Mouse (Mus musculus) urinary bladder, postnatal 25 days (tissue): ENCODE measurements around the gene Ly6g6e.
"Not testable (repeated sequence)": the region's sequence is repeated elsewhere in the genome, so short reads cannot be mapped to it uniquely, and the experiment has no call there.

ENCODE experiments used
- DNase-seq: peaks from one replicate; pipeline ENCODE4 v3.0.0; 2022; ENCODE audit warnings: low spot score

Ly6g6e gene

DNA sequence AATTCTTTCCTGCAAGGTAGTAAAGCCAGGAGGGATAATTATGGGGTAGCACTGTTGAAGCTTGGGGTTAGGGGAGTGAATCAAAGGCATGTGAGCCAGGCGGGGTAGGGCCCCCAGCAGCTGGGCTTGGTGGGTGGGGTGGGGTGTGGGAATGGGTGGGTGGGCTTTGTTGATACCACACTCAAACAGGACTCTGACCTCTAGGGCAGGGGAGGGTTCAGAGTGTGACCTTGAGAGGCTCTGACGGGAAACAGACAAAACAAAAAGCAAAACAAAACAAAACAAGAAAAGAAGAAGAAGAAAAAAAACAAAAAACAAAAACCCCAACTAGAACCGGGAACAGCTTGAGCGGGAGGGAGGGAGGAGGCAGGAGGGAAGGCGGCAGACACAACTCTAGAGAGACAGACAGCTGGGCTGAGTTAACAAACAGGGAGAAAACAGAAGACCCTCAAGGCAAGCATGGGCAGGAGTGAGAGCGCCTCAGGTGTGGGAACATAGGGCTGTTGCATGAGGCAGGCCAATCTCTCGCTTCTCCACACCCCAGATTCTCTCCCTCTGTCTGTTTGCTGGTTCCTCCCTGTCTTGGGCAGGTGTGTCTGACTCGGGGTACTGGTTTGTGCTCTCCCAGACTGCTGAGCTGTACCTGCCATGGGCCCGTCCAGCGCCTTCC, at the start of gene Ly6g6e:
Gene Ly6g6e (plus strand): TSS at position 396 of the 670 bp plus-strand sequence.
- DNase-seq = no peak

DNA sequence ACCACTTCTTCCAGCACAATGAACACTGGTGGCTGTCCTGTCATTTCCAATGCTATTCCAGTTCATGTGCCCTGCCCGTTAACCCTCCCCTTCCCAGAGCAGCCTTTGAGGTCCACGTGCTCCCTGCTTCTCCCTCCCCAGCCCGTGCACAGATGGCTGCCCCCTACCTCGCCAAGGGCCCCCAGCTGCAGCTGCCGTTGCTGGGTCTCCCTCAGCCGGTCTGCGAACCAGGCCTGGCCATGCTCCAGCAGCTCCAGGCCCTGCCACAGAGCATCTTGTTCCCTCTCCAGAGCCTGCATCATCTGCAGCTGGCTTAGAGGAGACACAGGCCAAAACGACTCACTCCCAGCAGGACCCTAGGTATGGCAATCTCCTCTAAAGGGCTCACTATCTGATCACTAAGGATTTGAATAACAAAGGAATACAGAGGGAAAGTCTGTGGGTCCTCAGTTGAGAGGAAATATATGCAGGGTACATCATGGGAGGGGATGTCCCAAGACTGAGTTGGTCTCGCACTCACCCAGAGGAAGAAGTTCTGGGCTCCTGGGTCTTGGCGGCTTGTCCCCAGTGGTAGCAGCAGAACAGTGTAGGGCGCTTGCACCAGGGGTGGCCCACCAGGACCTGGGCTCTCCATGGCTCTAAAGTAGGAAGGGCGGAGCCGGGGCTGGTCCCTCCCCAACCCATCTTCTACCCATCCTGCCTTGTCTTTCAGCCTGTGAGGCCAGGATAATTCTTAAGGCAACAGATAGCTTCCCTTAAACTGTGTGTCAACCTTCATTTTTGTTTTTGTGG, 49.2 kb upstream of the Ly6g6e start, which contains the start of gene Sapcd1:
Gene Sapcd1 (minus strand): TSS at position 740 of the 792 bp plus-strand sequence.
- DNase-seq = no peak

DNA sequence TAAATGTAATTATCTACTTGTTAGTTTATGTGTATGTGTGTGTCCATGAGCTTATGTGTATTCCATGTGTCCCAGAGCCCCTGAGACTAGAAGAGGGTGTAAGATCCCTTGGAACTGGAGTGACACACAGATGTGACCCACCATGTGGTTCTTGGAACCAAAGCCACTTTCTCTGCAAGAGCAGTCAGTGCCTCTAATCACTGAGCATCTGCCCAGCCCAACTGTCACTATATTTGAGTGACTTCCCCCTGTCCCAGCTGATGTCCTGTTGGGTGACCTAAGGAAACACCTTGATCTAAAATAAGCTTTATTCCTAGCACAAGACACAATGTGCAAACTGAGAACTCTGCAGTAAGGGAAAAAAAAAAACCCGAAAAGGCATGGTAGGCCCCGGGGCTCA, 48.4 kb upstream of the Ly6g6e start:
- no peak for DNase-seq

DNA sequence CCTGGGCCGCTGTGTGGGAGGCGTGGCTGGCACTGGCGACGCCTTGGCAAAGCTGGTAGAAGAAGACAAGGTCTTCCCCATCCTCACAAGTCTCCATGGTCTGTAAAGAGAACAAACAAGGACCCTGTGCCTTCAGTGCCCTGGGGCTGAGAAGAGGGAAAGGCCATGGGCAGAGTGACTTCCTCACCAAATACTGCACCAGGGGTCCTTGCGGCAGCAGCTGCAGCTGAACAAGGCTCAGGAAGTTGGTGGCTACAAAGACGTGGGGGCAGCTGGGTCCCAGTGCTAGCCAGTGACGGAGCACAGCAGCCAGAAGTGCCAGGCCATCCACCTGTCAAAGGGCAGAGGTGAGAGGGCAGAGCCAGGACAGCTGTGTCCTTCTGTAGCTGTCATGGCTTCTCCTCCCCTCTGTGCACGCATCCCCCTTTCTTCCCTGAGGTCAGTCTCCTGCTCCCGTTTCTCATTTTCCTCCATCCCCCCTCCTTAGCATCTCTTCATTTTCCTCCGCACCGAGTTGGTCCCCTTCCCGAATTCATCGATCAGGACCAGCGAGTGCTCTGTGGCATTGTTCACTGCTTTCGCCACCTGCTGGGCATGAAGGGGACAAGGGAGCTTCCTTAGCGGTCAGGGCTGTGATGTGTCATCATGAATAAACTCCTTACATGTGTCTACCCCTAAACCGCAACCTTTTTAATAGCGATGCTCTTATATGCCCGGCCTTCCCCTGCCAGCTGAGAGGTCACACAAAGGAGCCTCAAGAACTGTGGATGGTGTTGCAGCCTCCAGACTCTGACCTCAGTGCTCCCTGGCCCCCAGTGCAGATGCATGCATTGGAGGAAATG, 46.8 kb upstream of the Ly6g6e start:
- no peak for DNase-seq

DNA sequence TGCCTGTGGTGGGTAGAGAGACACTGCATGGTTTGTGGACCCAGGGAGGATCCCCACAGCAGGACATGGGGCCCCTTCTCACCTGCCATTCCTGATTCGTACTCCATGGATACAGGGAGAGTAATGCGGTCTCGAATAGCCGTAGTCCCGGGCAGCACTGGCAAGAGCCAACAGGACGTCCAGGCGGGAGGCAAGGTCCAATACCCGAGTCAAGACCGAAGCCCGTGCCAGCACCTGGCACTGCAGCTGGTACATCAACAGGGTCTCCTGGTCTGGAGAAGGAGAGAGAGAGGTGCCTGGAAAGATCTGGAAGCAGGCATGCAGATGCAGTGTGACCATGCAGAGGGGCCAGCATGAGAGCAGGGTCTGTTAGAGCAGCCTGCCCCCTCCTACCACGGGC, 45.4 kb upstream of the Ly6g6e start:
- DNase-seq = no peak

DNA sequence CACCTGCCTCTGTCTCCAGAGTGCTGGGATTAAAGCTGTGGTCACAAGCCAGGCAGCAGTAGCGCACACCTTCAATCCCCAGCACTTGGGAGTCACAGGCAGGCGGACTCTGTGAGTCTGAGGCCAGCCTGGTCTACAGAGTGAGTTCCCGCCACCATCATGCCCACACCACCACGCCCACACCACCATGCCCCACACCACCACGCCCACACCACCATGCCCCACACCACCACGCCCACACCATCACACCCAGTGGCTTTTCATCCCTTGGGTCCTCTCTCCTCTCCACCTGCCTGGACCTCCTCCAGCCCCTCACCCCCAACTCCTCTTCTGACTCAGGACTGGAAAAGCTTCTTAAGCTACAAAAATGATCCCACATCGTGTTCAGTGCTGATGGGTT, 44.8 kb upstream of the Ly6g6e start:
- no peak for DNase-seq

DNA sequence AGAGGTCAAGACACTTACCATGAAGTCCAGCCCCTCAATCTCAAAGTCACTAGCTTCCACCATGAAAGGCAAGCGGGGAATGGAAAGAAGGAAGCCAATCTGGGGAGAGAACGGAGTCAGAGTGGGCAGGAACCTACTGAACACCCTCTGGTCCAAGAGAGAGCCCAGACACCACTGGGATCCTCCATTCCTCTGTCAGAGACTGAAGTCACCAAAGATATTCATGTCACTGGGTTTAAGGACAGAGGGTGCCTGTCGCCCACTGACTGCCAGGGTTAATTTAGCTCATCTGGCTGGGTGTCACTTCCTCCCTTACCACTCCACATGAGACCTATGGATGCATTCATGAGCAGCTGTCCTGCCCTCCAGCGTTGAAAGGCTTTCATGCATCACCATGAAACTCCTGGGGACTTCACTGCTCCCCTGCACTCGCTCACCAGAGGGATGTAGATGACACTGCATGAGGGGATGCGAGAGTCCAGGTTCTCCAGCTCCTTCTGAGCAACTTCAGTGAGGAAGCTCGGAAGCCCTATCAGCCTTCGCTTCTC, 44.3 kb upstream of the Ly6g6e start:
- no peak for DNase-seq

DNA sequence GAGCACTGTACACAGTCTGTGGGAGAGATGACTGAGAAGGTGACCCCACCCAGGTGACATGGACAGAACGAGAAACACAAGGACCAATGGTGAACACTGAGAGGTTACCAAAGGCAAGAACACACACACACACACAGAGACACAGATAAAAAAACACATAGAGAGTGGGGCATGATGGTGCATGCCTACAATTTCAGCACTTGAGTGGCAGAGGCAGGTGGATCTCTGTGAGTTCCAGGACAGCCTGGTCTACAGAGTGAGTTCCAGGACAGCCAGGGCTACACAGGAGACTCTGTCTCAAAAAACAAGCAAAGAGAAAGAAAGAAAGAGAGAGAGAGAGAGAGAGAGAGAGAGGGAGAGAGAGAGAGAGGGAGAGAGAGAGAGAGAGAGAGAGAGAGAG, 43.0 kb upstream of the Ly6g6e start:
- DNase-seq = not testable (repeated sequence)

DNA sequence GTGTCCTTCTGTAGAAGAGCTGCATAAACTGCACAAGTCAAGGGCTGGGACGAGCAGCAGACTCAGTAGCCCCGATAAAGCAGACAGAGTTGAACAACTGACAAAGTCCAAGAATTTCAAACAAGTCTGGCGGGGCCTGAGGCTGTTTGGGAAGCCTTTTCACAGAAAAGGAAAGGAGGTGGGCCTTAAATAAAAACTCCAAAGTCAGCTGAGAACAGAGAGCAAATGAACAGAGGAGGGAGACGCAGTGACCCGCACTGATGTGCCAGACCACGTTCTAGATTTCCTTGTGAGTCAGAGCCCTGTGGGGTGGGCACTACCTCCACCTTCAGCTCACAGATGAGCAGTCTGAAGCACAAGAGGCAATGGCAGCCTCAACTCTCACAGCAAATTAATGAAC, 41.8 kb upstream of the Ly6g6e start:
- no peak for DNase-seq

DNA sequence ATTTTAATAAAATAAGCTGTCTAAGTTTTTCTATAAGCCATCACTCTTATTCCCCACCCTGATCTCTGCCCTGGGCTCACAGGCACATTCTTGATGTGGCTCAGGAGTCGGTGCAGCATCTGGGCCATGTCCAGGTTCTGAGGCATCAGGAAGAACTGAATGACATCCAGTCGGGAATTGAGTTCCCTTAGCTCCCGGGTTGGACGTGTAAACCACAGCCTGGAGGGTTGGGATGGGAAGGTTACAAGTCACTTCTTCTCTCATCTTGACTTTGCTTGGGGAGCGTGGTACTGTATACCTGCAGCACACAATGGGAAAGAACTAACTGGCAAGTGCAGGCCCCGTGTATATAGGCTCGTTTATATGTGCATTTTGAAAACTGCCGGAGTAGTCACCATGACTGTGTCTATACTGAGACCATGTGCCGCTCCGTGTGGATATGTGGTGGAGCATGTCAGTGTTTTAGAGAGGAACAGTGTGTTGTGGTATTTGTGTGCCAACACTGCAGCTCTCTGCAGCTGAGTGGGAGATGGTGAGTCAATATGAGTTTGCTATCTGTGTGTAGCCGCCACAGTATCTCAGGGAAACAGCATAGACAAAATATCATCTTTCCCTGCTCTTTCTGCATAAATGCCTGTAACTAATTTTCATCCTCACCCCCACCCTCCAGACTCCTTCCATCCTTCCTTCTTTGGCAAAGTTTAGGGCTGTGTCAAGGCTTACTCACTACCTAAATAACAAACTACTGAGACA, 37.4 kb upstream of the Ly6g6e start:
- no peak for DNase-seq

DNA sequence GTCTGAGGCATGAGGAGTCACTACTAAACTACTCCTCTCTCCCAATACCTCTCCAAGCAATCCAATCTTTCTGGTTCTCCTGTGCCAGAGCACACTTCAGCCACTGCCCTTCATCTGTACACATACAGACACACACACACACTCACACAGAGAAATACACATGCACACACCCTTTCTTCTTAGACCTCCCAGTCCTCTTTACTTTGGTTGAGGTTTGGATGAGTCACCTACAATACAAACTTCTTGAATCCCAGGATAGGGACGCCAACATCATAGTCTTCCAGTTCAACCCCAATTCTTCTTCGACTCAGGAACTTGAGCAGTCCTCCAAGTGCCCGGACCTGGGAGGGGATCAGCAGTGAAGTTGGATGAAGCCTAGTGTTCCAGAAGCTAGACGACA, 32.9 kb upstream of the Ly6g6e start:
- DNase-seq = no peak

DNA sequence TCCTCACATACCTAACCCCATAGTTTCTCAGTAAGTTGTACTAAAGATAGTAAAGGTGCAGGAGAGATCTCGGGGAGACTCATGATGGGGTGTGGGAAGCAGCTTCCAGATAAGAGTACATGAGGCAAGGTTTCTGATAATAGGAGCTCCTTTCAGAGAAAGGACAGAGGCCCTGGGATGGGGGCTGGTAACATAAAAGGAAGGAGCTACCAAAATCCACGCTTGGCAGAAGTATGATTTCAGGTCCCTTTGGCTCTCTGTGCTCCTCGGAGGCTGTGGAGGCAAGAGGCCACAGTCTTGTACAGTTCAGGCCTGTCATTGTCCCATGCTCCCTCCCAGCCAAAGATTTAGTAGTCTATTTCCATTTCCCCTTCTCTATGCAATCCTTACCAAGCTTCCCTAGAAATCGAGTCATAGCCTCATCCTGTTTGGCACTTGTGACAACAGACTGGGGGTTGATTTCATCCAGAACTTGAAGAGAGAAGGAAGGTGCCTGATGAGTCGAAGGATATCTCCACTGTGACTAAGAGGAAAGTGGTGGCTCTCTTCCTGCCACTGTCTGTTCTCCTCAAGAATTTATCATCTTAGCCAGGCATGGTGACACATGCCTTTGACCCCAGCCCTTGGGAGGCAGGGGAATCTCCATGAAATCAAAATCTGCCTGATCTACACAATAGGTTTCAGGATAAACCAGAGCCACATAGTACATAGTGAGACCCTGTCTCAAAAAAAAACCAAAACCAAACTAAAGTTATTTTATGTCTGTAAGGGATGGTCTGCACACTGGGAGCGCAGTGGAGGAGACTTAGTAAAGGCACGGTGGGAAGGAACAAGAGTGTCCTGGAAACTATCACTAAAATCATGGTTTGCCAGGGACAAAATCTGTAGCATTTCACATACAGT, 31.5 kb upstream of the Ly6g6e start:
- DNase-seq = no peak

DNA sequence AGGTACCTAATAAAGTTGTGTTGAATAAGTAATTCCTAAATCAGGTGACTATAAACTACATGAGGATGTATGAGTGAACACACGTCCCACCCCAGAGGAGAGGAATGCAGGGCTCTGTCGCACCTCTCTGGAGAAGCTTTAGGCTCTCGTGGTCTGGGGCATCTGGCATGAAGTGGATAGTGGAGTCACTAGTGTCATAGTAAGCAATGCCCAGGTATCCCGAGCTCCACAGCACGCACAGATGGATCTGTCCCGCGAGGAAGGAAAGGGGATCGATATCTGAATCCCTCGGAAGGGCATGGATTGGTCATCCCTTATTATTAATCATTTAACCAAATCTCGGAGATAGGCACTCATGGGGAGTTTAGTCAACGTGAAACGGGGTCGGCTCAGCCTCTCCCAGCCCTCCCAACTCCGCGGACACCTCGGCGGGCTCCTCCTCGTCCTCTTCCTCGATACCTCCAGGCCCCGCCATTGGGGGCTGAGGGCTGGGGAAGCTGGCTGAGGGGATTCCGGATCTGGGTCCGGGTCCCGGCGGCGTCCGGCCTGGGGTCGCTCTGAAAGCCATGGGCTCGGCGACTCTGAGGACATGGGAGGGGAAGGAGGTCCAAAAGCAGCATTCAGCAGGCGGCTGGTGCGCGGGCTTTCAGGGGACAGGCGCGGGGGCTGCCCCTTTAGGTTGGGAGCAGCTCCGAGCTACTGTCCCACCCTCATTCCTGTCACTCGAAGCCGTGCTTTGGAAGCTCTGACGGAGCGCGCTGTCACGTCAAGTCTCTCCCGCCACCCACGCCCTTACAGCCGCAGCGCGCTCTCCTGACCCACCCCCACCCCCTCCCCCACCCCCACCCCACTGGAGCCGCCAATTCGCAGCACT, 30.7 kb upstream of the Ly6g6e start:
- DNase-seq = no peak

DNA sequence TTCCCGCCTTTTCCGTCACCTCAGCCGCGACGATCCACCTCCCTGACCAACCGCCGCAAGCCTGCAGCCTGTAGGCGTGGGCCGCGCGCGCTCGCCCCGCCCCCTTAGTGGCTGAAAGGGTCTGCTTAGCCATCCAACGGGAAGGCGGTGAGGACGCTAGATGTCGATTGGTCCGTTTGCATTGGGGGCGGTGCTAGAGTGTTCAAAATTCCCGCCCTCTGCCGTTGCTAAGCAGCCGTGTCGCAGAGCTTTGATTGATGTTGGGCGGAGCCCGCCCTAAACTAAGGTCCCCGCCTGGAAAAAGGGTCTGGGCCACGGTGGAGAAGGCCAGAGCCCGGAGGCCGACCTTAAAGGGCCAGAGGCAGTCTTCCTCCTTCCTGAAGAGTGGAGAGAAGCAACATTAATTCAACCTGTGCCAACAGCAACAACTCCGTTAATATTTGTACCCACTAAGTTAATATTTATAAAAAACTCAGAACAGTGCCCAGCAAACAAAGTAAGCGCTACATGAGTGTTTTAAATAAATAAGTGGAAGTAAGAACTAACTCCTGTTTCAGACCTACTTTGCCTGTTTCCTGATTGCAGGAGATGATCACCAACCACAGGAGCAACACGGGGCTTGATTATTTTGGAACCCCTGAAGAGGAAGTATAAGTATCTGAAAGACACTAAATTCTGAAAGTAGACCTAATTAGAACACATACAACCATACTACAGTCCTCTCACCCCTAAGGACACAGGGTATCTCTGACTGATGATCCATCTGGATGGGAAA, 29.8 kb upstream of the Ly6g6e start, which contains the start of gene Msh5:
Gene Msh5 (minus strand): TSS at position 65 of the 775 bp plus-strand sequence.
- peak; percentile 94 for DNase-seq

DNA sequence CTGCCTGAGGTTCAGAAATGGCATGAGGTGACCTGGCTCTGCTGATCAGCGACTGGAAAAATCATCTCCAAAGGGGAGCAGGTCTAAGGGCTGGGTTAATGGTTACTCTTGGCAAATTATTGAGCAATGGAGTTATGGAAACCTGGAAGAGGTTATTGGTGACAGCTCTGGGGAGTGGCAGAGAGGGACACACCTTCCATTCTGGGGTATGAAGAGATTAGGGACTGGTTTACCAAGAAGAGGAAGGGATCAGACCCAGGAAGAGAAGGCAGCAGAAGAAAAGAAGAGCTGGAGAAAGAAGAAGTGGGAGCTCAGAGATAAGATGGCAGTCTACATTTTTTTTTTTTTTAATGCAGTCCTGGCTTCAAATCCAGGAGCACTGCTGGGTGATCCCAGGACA, 29.0 kb upstream of the Ly6g6e start:
- DNase-seq = no peak

DNA sequence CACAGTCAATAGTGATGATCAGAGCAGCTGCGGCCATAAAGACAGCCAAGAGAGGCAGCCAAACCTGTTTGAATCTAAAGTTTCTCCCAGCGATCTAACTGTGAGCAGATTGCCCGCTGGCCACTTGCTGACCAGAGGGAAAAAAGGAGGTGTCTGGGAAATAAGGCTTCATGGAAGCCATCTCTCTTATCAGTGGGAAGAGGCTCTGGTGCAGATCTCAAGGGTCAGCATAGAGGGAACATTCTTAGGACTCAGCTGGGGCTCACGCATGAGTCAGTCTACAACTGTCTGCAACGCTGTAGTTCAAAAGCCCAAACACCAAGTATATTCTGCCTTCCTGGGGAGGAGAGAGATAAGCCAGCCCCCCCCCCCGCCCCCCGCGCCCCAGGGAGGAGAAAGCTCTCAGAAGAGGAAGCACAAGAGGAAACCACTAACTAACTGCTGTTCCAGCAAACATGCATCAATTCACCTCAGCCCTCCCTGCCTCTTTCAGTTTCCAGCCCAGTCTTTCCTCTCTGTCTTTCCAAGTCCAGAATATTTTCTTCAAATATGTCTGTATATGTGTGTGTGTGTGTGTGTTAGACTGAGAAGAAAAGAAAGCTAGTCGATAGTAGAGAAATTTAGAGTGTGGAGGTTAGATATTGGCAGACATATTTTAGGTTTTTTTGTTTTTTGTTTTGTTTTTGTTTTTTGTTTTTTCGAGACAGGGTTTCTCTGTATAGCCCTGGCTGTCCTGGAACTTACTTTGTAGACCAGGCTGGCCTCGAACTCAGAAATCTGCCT, 28.4 kb upstream of the Ly6g6e start:
- no peak for DNase-seq

DNA sequence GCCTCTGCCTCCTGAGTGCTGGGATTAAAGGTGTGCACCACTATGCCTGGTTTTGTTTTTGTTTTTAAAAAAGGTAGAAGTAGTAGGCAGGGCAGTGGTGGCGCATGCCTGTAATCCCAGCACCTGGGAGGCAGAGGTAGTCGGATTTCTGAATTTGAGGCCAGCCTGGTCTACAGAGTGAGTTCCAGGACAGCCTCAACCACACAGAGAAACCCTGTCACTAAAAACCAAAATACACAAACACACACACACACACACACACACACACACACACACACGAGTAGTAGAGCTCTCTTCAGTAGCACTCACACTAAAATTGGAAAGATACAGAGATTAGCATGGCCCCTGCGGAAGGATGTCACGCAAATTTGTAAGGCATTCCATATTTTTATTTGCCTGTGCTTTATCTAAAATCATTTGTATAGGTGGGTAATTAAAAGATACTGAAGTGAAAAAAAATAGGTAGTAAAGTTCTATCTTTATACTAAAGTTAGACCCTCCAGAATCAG, 27.7 kb upstream of the Ly6g6e start:
- DNase-seq = no peak

DNA sequence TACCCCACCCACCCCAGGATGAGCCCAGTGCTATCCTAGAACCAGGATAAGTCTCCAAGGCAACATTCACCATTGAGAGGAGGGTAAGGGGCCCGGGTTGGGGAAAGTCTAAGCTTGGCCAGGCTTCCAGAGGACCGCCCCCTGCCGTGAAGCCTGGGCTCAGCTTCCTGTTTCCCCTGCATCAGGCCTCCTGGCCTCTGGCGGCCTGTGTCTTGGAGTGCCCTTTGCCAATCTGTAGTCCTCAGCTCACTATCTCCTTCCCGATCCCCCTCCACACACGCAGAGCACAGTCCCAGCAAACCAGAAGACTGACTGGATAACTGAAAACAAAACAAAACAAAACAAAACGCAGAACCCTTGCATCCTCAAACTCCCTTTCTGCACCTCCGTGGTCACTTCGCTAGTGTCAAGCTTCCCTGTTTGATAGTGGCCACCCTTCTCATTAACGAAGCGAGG, 27.1 kb upstream of the Ly6g6e start, which contains the start of gene Clic1:
Gene Clic1 (plus strand): TSS at position 406 of the 456 bp plus-strand sequence.
- DNase-seq = no peak
